Mouse (Mus musculus) kidney, postnatal 0 days (tissue): ENCODE data around the gene Csnk2a1. TPM values are rescaled to one million over a fixed set of nuclear protein-coding genes. Genes with fewer than 3 reads are reported as not detected.

Experiments
- ATAC-seq: fragments of 200-750 bp; cut with Nextera tagmentation; replicated peaks from 2 replicates; pipeline ENCODE4 v1.8.0; 2017; ENCODE audit warnings: low read depth, moderate number of reproducible peaks, moderate TSS enrichment, moderate library complexity; ENCODE audit not compliant: low FRiP score
- DNase-seq: peaks from one replicate; pipeline ENCODE4 v3.0.0-alpha.2; 2016; ENCODE audit warnings: low spot score
- H3K27ac ChIP-seq: fragments of 300-500 bp; sonication (generic); 2 replicates; pipeline ENCODE4 v1.5.1; 2014; ENCODE audit warnings: mild to moderate bottlenecking
- H3K27me3 ChIP-seq: fragments of 300-500 bp; sonication (generic); 2 replicates; pipeline ENCODE4 v1.6.1; 2014; ENCODE audit warnings: low read length, mixed read lengths; ENCODE audit not compliant: insufficient read depth
- H3K36me3 ChIP-seq: fragments of 300-500 bp; sonication (generic); 2 replicates; pipeline ENCODE4 v1.6.1; 2014; ENCODE audit warnings: low read length, mixed read lengths; ENCODE audit not compliant: insufficient read depth
- H3K4me1 ChIP-seq: fragments of 300-500 bp; sonication (generic); replicated peaks from 2 replicates; pipeline ENCODE4 v1.6.1; 2014; ENCODE audit warnings: antibody characterized with exemption, low read length, mixed read lengths; ENCODE audit not compliant: insufficient read depth
- H3K4me2 ChIP-seq: fragments of 300-500 bp; sonication (generic); 2 replicates; pipeline ENCODE4 v1.6.1; 2014; ENCODE audit warnings: mild to moderate bottlenecking, low read length, moderate library complexity, mixed read lengths
- H3K4me3 ChIP-seq: fragments of 300-500 bp; sonication (generic); replicated peaks from 2 replicates; pipeline ENCODE4 v1.5.1; 2014; ENCODE audit warnings: low read depth, low read length
- H3K9ac ChIP-seq: fragments of 300-500 bp; sonication (generic); 2 replicates; pipeline ENCODE4 v1.6.1; 2014; ENCODE audit warnings: low read depth, low read length
- H3K9me3 ChIP-seq: fragments of 300-500 bp; sonication (generic); replicated peaks from 2 replicates; pipeline ENCODE4 v1.6.1; 2016; ENCODE audit warnings: low read length, inconsistent platforms, mixed read lengths
- CTCF ChIP-seq: IDR thresholded peaks from 2 replicates; pipeline ENCODE4 v1.5.1; 2016; ENCODE audit warnings: antibody characterized with exemption, low read depth, mild to moderate bottlenecking, moderate library complexity
- WGBS: fragments of 180-500 bp; shearing (Covaris S2); extraction: QIAGEN DNeasy Blood & Tissue Kit; methylation state at CpG from one replicate; pipeline ENCODE4 v1.1.7; 2014; 5-methylcytosine and 5-hydroxymethylcytosine counted together
- polyA plus RNA-seq: library from polyadenylated mRNA; unstranded; fragments of >200 nt; fragmentation: Nextera tagmentation; extraction: Ambion mirVana; gene quantifications from 2 replicates; pipeline ENCODE4 v1.2.1, GENCODE M21; 2015

Csnk2a1 gene
- polyA plus RNA-seq, 1 experiment from 2014 or later, result 83.1 TPM

GRCm38 (mm10) chr2:152312996-152313395 is 86.4 kb downstream of the Csnk2a1 start:
- Histone ChIP-seq H3K4me2 (no peak overlapping the region), H3K9me3 (no peaks in the 10 kb centered on the region), H3K9ac (no peak overlapping the region), H3K4me3 (no peak overlapping the region), H3K27me3 (no peaks in the 10 kb centered on the region), H3K4me1 (no peaks in the 10 kb centered on the region), H3K36me3 (peaks cover 69% of the 10 kb centered on the region), H3K27ac (no peak overlapping the region)
- ATAC-seq (no peak), DNase-seq (no peak)
- TF ChIP-seq CTCF, result no peak
- WGBS, result 63% methylated on average over 7 of the region's 7 CpGs

- no peak for TF ChIP-seq CTCF
- ATAC-seq, result no peak
- Histone ChIP-seq H3K4me2 (no peak overlapping the region), H3K36me3 (peaks cover 67% of the 10 kb centered on the region), H3K9ac (no peak overlapping the region), H3K27ac (no peak overlapping the region), H3K4me1 (no peaks in the 10 kb centered on the region), H3K4me3 (no peak overlapping the region), H3K27me3 (no peaks in the 10 kb centered on the region), H3K9me3 (no peaks in the 10 kb centered on the region)
- DNase-seq, result no peak
- 91% methylated on average over 6 of the region's 6 CpGs for WGBS
These were observed 87.3 kb downstream of the Csnk2a1 start for GRCm38 (mm10) chr2:152313926-152314325.

DNA sequence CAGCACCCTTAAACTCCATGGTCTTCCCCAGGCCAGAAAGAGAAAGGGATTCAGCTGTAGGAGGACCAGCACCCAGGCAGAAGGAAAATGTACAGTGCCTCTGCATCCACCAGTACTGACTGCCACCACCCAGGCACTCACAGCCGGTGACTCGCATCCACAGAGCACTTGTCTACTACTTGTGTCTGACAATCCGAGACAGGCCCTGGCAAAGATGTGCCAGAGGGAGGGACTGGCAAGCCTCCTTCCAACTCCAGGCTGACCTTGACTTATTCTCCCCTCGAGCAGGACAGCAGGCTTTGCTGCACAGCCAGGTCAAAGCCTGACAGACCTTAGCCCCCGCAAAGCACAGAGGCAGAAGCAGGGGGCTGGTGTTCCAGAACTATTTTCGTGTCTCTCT is 90.4 kb downstream of the Csnk2a1 start:
- peaks cover 62% of the 10 kb centered on the region for H3K36me3 ChIP-seq
- DNase-seq (no peak), ATAC-seq (no peak)
- TF ChIP-seq CTCF, result no peak
- no peak overlapping the region for H3K4me3 ChIP-seq
- H3K27me3 ChIP-seq, result no peaks in the 10 kb centered on the region
- 78% methylated on average over 6 of the region's 6 CpGs for WGBS
- no peak overlapping the region for H3K4me2 ChIP-seq
- H3K9me3 ChIP-seq, result no peaks in the 10 kb centered on the region
- no peak overlapping the region for H3K27ac ChIP-seq
- no peaks in the 10 kb centered on the region for H3K4me1 ChIP-seq
- H3K9ac ChIP-seq, result no peak overlapping the region

DNA sequence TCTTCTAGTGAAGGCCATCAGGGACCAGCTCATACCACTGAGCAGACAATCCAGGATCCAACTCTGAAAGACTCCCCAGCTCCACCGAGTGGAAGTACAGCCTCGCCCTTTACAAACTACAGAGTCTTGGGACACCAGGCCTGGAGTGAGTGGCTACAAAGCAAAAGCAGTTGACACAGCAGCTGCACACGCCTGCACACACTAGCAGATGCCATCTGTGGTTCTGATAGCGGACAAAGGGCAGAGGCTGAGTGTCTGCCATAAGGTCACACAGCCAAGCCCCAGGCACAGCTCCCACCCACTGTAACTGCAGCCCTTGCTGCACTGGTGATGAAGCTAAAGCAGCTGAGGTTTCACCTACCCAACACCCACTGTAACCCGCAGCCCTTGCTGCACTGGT is 94.9 kb downstream of the Csnk2a1 start:
- Histone ChIP-seq H3K4me3 (no peak overlapping the region), H3K9ac (no peak overlapping the region), H3K4me2 (no peak overlapping the region), H3K4me1 (no peaks in the 10 kb centered on the region), H3K27me3 (no peaks in the 10 kb centered on the region), H3K27ac (no peak overlapping the region), H3K9me3 (no peaks in the 10 kb centered on the region), H3K36me3 (peaks cover 63% of the 10 kb centered on the region)
- TF ChIP-seq CTCF, result no peak
- ATAC-seq (no peak), DNase-seq (no peak)
- WGBS, result 85% methylated on average over 5 of the region's 5 CpGs

DNA sequence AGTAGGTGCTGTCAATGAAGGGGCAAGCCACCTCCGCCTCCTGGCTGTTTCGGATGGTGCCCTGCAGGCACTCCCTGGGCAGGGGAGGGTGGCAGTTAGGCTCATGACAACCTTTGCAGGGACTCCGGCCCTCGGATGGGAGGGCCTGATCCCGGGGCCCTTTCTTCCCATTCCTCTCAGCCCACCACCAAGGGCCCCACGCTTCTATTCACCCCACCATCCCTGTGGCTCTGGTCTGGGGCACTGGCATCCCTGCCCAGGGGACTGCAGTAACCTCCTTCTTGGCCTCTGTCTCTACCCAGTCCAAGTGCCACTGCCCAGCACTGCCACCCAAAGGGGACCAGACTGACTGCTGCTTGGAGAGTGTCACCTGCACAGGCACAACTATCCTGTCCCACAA is 95.6 kb downstream of the Csnk2a1 start:
- WGBS, result 95% methylated on average over 6 of the region's 6 CpGs
- Histone ChIP-seq H3K36me3 (peaks cover 66% of the 10 kb centered on the region), H3K4me2 (no peak overlapping the region), H3K4me1 (no peaks in the 10 kb centered on the region), H3K27me3 (no peaks in the 10 kb centered on the region), H3K9ac (no peak overlapping the region), H3K9me3 (no peaks in the 10 kb centered on the region), H3K27ac (no peak overlapping the region), H3K4me3 (no peak overlapping the region)
- no peak for DNase-seq
- no peak for TF ChIP-seq CTCF
- ATAC-seq, result no peak

GRCm38 (mm10) chr2:152323971-152324370 is 97.3 kb downstream of the Csnk2a1 start:
- Histone ChIP-seq H3K4me2 (no peak overlapping the region), H3K9ac (no peak overlapping the region), H3K4me3 (no peak overlapping the region), H3K27ac (no peak overlapping the region), H3K9me3 (no peaks in the 10 kb centered on the region), H3K4me1 (no peaks in the 10 kb centered on the region), H3K36me3 (peaks cover 58% of the 10 kb centered on the region), H3K27me3 (no peaks in the 10 kb centered on the region)
- no peak for DNase-seq
- no peak for ATAC-seq
- WGBS, result 93% methylated on average over 14 of the region's 14 CpGs
- no peak for TF ChIP-seq CTCF

DNA sequence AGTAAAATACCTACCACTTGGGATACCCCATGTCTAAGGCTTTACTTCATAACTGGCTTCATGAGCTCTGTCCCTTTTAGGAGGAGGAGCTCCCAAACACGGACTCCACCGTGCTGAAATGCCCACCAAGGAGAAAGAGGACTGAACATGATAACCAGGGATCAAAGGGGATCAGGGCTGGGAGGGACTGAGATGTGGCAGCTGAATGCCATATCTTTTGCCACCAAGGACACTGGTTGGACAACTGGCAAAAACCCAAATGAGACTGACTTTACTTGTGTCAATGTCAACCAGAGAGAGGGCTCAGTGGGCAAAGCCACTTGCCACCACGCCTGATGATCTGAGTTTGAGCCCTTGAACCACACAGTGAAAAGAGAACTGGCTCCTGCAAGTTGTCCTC is 98.2 kb downstream of the Csnk2a1 start:
- no peak for TF ChIP-seq CTCF
- DNase-seq (no peak), ATAC-seq (no peak)
- H3K4me1 ChIP-seq, result no peaks in the 10 kb centered on the region
- no peaks in the 10 kb centered on the region for H3K9me3 ChIP-seq
- no peak overlapping the region for H3K4me2 ChIP-seq
- WGBS, result 93% methylated on average over 3 of the region's 3 CpGs
- no peak overlapping the region for H3K4me3 ChIP-seq
- H3K9ac ChIP-seq, result no peak overlapping the region
- no peaks in the 10 kb centered on the region for H3K27me3 ChIP-seq
- H3K27ac ChIP-seq, result no peak overlapping the region
- H3K36me3 ChIP-seq, result peaks cover 62% of the 10 kb centered on the region
